Mouse (Mus musculus): Measurements from ENCODE around the gene Crhr2.

The Crhr2 gene

DNA sequence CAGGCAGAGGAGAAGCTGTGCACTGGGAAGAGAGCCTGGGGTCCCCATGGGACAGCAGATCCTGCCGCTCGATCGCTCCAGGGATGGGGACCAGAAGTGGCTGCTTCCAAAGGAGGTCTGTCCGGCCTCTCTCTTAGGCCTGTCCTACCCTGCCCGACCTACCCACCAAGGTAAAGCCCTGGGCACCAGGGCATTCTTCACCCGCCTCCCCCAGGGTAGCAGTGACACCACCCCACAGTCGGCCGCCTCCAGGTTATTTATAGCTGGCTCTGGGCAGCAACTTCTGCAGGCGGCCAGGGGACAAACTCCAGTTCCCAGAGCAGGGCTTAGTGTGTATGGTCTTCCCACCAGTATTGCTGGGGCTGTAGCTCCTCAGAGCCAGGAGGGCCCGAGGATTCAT is at the start of gene Crhr2:
Crhr2 (minus strand) TSS at position 223 of the 400 bp plus-strand sequence.
- DNase-seq (ENCODE audit: low spot score), result no peak

DNA sequence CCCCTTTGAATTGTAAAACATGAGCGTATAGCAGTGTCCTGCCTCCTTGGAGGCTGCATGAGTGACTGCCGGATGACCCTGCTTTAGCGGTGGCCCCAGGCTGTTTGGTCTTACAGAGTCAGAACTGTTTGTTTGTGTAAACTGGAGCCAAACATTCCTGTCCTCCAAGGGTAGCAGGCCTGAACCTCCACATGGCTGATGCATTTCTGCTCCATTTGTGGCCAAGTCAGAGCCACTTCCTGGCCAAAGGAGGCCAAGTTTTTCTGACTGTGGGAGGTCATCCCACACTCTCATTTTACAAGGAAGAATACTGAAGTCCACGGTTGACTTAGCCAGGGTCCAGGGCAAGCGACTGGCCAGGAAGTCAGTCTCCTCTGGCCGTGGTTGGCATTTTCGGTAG is 46.7 kb upstream of the Crhr2 start:
- DNase-seq (ENCODE audit: low spot score), result no peak

- DNase-seq (ENCODE audit: low spot score), result no peak
Measured at GRCm38 (mm10) chr6:55177060-55177732, 44.4 kb upstream of the Crhr2 start.

DNA sequence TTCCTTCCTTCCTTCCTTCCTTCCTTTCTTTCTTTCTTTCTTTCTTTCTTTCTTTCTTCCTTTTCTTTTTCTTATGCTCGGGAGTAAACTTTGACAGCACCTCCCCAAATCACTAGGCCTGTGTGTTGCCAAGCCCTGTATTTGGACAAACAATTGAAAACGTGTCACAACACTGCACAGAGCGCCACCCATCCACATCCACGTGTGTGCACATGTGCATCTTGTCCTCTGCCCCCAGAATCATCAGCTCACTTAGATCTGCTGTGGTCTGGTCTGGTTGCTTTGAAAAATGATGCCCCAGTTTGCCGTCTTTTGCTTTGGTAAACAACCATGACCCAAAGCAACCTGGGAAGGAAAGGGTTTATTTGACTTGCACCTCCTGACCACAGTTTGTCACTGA is 43.1 kb upstream of the Crhr2 start:
- no peak for DNase-seq (ENCODE audit: low spot score)

GRCm38 (mm10) chr6:55175456-55175855 is 42.6 kb upstream of the Crhr2 start:
- DNase-seq (ENCODE audit: low spot score), result no peak

GRCm38 (mm10) chr6:55174741-55175181 is 41.9 kb upstream of the Crhr2 start, which contains the start of gene Inmt:
Gene Inmt (minus strand): TSS chr6:55175043.
- DNase-seq (ENCODE audit: low spot score), result no peak

- DNase-seq (ENCODE audit: low spot score), result no peak
Measured at GRCm38 (mm10) chr6:55173941-55174349, 41.1 kb upstream of the Crhr2 start.

- no peak for DNase-seq (ENCODE audit: low spot score)
Measured at GRCm38 (mm10) chr6:55173171-55173570, 40.4 kb upstream of the Crhr2 start.

- no peak for DNase-seq (ENCODE audit: low spot score)
Measured at GRCm38 (mm10) chr6:55171638-55172037, 38.8 kb upstream of the Crhr2 start.

GRCm38 (mm10) chr6:55169818-55170217 is 37.0 kb upstream of the Crhr2 start:
- DNase-seq (ENCODE audit: low spot score), result no peak

- peak; percentile 56 for DNase-seq (ENCODE audit: low spot score)
Measured at GRCm38 (mm10) chr6:55166777-55167463, 34.1 kb upstream of the Crhr2 start.

DNA sequence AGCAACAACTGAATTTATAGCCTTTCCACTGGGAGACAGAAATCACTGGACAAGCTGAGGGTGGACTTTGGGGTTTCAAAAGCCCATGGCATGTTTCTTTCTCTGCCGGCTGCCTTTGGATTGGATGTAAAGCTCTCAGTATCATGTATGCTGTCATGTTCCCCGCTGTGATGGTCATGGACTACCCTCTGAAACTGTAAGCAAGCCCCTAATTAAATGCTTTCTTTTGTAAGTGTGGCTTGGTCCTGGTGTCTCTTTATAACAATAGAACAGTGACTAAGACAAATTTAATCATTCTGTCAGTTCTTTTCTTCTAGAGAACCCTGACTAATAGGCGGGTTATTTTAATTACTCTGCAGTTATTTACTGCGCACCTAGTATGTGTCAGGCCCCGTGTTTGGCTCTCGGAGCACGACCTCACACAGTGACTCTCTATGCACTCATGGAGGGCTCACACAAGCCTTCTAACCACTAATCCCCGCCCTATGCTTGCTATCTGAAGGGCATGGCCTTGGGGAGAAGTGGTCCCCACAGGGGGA is 30.3 kb upstream of the Crhr2 start:
- DNase-seq (ENCODE audit: low spot score), result no peak

GRCm38 (mm10) chr6:55161311-55161761 is 28.5 kb upstream of the Crhr2 start:
- no peak for DNase-seq (ENCODE audit: low spot score)

GRCm38 (mm10) chr6:55159256-55159655 is 26.4 kb upstream of the Crhr2 start:
- DNase-seq (ENCODE audit: low spot score), result no peak

GRCm38 (mm10) chr6:55152226-55152625 is 19.4 kb upstream of the Crhr2 start:
- DNase-seq (ENCODE audit: low spot score), result no peak

DNA sequence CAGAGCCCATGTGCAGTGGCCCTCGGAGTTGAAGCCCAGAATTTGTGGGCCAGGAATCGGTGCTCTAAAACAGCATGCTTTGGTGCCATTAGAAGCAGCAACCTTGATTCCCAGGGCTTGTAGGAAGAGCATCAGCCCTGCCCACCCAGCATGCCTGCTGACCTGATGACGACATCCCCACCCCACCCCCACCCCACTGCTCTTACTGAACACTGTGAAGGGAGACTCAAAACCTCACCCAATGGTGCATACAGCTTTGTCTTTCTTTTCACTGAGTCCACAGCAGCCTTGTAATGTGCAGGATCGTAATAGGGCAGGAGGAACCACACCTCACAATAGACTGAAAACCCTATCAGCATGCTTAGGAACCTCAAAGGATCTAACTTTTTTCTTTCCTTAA is 13.3 kb upstream of the Crhr2 start:
- DNase-seq (ENCODE audit: low spot score), result no peak

GRCm38 (mm10) chr6:55145285-55145684 is 12.5 kb upstream of the Crhr2 start:
- DNase-seq (ENCODE audit: low spot score), result no peak

DNA sequence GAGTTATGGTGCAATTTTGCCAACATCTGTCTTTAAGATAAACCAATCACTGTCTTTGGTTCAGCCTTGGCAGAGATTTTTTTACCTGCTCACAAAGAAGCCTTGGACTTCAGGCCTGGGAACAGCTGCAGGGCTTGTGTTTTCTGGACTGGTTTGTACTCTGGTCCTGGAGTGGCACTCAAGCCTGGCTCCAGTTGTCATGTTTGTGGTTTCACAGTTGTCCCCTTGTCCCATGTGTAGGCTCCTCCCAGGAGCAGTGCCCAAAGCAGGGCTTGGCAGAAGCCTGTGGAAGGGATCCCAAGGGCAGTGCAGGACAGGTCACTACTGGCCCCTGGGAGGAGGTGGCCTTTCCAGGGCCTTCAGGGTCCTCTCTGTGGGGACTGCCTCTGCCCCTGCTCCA is 5.5 kb upstream of the Crhr2 start:
- DNase-seq (ENCODE audit: low spot score), result no peak

GRCm38 (mm10) chr6:55133425-55133824 is 609 bp upstream of the Crhr2 start:
- DNase-seq (ENCODE audit: low spot score), result no peak

DNA sequence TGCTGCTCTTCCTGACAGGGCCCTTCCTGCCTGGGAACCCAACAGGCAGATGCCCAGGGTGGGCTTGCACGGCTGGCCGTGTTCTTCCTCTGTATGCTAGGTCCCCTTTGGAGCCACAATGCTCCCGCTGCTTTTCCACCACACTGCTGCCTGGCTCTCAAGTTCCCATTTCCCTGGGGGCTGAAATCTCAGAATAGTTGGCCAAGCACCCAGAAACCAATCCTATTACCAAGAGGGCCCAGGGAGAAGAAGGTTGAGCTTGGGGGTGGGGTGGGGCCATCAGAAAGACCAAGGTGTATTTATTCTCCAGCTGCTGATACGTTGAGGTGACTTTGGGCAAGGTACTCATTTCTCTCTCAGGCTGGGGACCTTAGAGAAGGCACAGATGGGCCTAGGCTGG is 1.5 kb downstream of the Crhr2 start:
- DNase-seq (ENCODE audit: low spot score), result no peak

GRCm38 (mm10) chr6:55130631-55131030 is 2.2 kb downstream of the Crhr2 start:
- no peak for DNase-seq (ENCODE audit: low spot score)

DNA sequence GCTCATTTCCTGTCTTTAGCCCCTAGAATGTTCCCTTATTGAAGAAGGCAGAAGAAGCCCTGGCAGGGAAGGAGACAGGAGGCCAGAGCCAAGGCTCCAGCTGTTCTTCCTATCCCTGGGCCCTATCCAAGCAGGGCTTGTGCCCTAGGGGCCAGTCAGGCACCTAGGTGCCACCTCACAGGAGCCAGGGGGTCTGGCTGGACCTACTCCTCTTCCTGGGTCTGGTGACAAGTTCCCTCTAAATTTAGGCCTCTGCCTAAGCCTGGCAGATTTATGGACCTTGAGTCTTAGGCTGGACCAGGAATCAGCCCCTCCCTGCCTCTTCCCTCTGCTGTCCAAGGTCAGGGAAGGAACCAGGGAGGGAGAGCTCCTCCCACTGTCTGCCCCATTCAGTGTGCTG is 4.4 kb downstream of the Crhr2 start:
- DNase-seq (ENCODE audit: low spot score), result no peak

DNA sequence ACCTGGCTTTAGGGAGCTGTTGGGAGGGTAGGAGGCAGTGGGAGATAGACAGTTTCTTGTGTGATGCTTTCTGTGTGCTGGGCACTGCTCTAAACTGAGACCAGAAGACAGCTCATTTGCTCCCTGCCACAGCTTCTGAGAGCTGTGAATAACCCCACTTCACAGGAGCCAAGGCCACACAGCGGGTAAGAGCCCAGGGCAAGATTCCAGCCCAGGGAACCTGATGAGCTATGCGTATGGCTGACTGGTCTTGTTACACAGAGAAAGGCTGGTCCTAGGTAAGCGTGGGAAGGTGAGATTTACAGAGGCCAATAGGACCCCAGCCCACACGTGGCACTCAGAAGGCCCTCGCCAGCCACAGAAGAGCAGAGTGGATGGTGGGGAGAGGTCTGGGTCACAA is 6.2 kb downstream of the Crhr2 start:
- DNase-seq (ENCODE audit: low spot score), result no peak
